Mouse (Mus musculus): ENCODE measurements around the gene Gps1. TPM values are rescaled to one million over a fixed set of nuclear protein-coding genes. Genes with fewer than 3 reads are reported as not detected.

Gene Gps1
- total and polyA plus RNA-seq, 3 experiments, result 173 to 266 (median 219) TPM

- no peak overlapping the region for H3K4me3 ChIP-seq (ENCODE audit: control insufficient read depth in 1 of 2, insufficient read depth in 1 of 2, low read depth in 2 of 2, low read length in 2 of 2)
- H3K27ac ChIP-seq (ENCODE audit: control insufficient read depth, low read depth, low read length), result no peak overlapping the region
- H3K79me2 ChIP-seq (ENCODE audit: control insufficient read depth, insufficient read depth, low read length, poor library complexity), result no peaks in the 10 kb centered on the region
- H3K9me3 ChIP-seq (replicated peaks; ENCODE audit: insufficient read depth, low read length), result no peaks in the 10 kb centered on the region
- H3K27me3 ChIP-seq (ENCODE audit: control insufficient read depth in 1 of 2, insufficient read depth in 2 of 2, low read length in 2 of 2), result peaks cover 3 to 4% of the 10 kb centered on the region in 2 experiments
- H3K4me1 ChIP-seq (ENCODE audit: control insufficient read depth in 1 of 2, insufficient read depth in 2 of 2, low read length in 2 of 2), result no peaks in the 10 kb centered on the region
- DNase-seq (ENCODE audit: low read depth, low spot score), result no peak
- TF ChIP-seq MEF2A (IDR thresholded peaks at IDR 0.05; ENCODE audit: extremely low read depth, insufficient replicate concordance, low read depth, low read length, poor library complexity, severe bottlenecking) (no peak), UBTF (IDR thresholded peaks at IDR 0.05; ENCODE audit: borderline replicate concordance, insufficient read depth, low read depth, low read length) (no peak), ZNF384 (IDR thresholded peaks at IDR 0.05; ENCODE audit: low read depth, low read length) (no peak), RAD21 (IDR thresholded peaks at IDR 0.05; ENCODE audit: low read depth, low read length) (no peak), USF1 (IDR thresholded peaks at IDR 0.05; ENCODE audit: low read depth, low read length) (no peak), MAX (IDR thresholded peaks at IDR 0.05; ENCODE audit: low read length) (no peak), RCOR1 (IDR thresholded peaks at IDR 0.05; ENCODE audit: low read depth, low read length) (no peak), MYC (IDR thresholded peaks at IDR 0.05; ENCODE audit: low read depth, low read length) (no peak), SIN3A (IDR thresholded peaks at IDR 0.05; ENCODE audit: low read length) (no peak), POLR2A (IDR thresholded peaks at IDR 0.05; ENCODE audit: control insufficient read depth in 1 of 2, insufficient read depth in 1 of 2, low read depth in 1 of 2, low read length in 2 of 2, poor library complexity in 1 of 2) (no peak), EP300 (IDR thresholded peaks at IDR 0.05; ENCODE audit: low read depth in 1 of 2, low read length in 2 of 2) (no peak), KAT2A (conservative IDR thresholded peaks at IDR 0.05; ENCODE audit: low read depth, low read length) (no peak), NRF1 (IDR thresholded peaks at IDR 0.05; ENCODE audit: insufficient read depth, low read depth, low read length, poor library complexity, severe bottlenecking) (no peak)
- no peaks in the 10 kb centered on the region for H3K36me3 ChIP-seq (ENCODE audit: control insufficient read depth in 1 of 2, insufficient read depth in 2 of 2, low read length in 2 of 2)
- no peak overlapping the region for H3K9ac ChIP-seq (ENCODE audit: control insufficient read depth, low read depth, low read length, poor library complexity, severe bottlenecking)
Measured at GRCm38 (mm10) chr11:120736424-120736823, 47.6 kb upstream of the Gps1 start.

GRCm38 (mm10) chr11:120740981-120741380 is 43.1 kb upstream of the Gps1 start:
- no peak overlapping the region for H3K4me3 ChIP-seq (ENCODE audit: control insufficient read depth in 1 of 2, insufficient read depth in 1 of 2, low read depth in 2 of 2, low read length in 2 of 2)
- TF ChIP-seq HCFC1 (IDR thresholded peaks at IDR 0.05; ENCODE audit: low read depth, low read length) (no peak), MXI1 (IDR thresholded peaks at IDR 0.05; ENCODE audit: low read depth, low read length) (no peak), TAL1 (IDR thresholded peaks at IDR 0.05; ENCODE audit: low read length) (no peak), USF1 (IDR thresholded peaks at IDR 0.05; ENCODE audit: low read depth, low read length) (no peak), UBTF (IDR thresholded peaks at IDR 0.05; ENCODE audit: borderline replicate concordance, insufficient read depth, low read depth, low read length) (no peak), BHLHE40 (IDR thresholded peaks at IDR 0.05; ENCODE audit: borderline replicate concordance, low read depth, low read length) (no peak), RAD21 (IDR thresholded peaks at IDR 0.05; ENCODE audit: low read depth, low read length) (no peak), MAFK (IDR thresholded peaks at IDR 0.05; ENCODE audit: borderline replicate concordance, low read depth, low read length) (no peak), ZMIZ1 (IDR thresholded peaks at IDR 0.05; ENCODE audit: low read depth, low read length) (no peak), SMC3 (IDR thresholded peaks at IDR 0.05; ENCODE audit: low read depth, low read length) (no peak), ZNF384 (IDR thresholded peaks at IDR 0.05; ENCODE audit: low read depth, low read length) (no peak), ZC3H11A (IDR thresholded peaks at IDR 0.05; ENCODE audit: low read depth, low read length) (no peak), ETS1 (IDR thresholded peaks at IDR 0.05; ENCODE audit: low read depth, low read length) (no peak), TCF12 (IDR thresholded peaks at IDR 0.05; ENCODE audit: low read depth, low read length) (no peak), MEF2A (IDR thresholded peaks at IDR 0.05; ENCODE audit: extremely low read depth, insufficient replicate concordance, low read depth, low read length, poor library complexity, severe bottlenecking) (no peak), GABPA (IDR thresholded peaks at IDR 0.05; ENCODE audit: low read depth, low read length) (no peak), E2F4 (IDR thresholded peaks at IDR 0.05; ENCODE audit: borderline replicate concordance, low read depth, low read length) (no peak), GATA1 (IDR thresholded peaks at IDR 0.05; ENCODE audit: low read depth, low read length) (no peak), MAX (IDR thresholded peaks at IDR 0.05; ENCODE audit: low read length) (no peak)
- no peaks in the 10 kb centered on the region for H3K36me3 ChIP-seq (ENCODE audit: control insufficient read depth in 1 of 2, insufficient read depth in 2 of 2, low read length in 2 of 2)
- H3K4me1 ChIP-seq (ENCODE audit: control insufficient read depth in 1 of 2, insufficient read depth in 2 of 2, low read length in 2 of 2), result no peaks in the 10 kb centered on the region
- H3K27ac ChIP-seq (ENCODE audit: control insufficient read depth, low read depth, low read length), result no peak overlapping the region
- H3K9me3 ChIP-seq (replicated peaks; ENCODE audit: insufficient read depth, low read length), result no peaks in the 10 kb centered on the region
- H3K9ac ChIP-seq (ENCODE audit: control insufficient read depth, low read depth, low read length, poor library complexity, severe bottlenecking), result no peak overlapping the region
- no peak for DNase-seq (ENCODE audit: low read depth, low spot score)
- H3K79me2 ChIP-seq (ENCODE audit: control insufficient read depth, insufficient read depth, low read length, poor library complexity), result no peaks in the 10 kb centered on the region
- H3K27me3 ChIP-seq (ENCODE audit: control insufficient read depth in 1 of 2, insufficient read depth in 2 of 2, low read length in 2 of 2), result peaks cover 3% of the 10 kb centered on the region in 2 experiments
